Mouse (Mus musculus): ENCODE measurements at regions not wholly inside any gene's neighbourhood (a gene's known extent, or its start where the extent isn't known, plus 50 kb on each side); places are given as distances from the start of the nearest gene placed in this dataset.

- no peak for DNase-seq (ENCODE audit: low spot score)
Measured at GRCm38 (mm10) chr17:15981558-15981957, 150.7 kb upstream of the Rgmb start.

GRCm38 (mm10) chr17:15977374-15978031, 146.7 kb upstream of the Rgmb start:
- no peak for DNase-seq (ENCODE audit: low spot score)

GRCm38 (mm10) chr17:15971351-15971685, 140.5 kb upstream of the Rgmb start:
- no peak for DNase-seq (ENCODE audit: low spot score)

GRCm38 (mm10) chr17:15970481-15971350, 139.9 kb upstream of the Rgmb start:
- no peak for DNase-seq (ENCODE audit: low spot score)

GRCm38 (mm10) chr17:15968331-15968730, 137.5 kb upstream of the Rgmb start:
- peak; percentile 1 for DNase-seq (ENCODE audit: low spot score)

- DNase-seq (ENCODE audit: low spot score), result no peak
Measured at GRCm38 (mm10) chr17:15955656-15956055, 124.8 kb upstream of the Rgmb start.

- no peak for DNase-seq (ENCODE audit: low spot score)
Measured at GRCm38 (mm10) chr17:15951641-15952040, 120.8 kb upstream of the Rgmb start.

GRCm38 (mm10) chr17:15949753-15950152, 118.9 kb upstream of the Rgmb start:
- no peak for DNase-seq (ENCODE audit: low spot score)

GRCm38 (mm10) chr17:15942378-15942777, 111.5 kb upstream of the Rgmb start:
- no peak for DNase-seq (ENCODE audit: low spot score)

- DNase-seq (ENCODE audit: low spot score), result no peak
Measured at GRCm38 (mm10) chr17:15918609-15919008, 87.8 kb upstream of the Rgmb start.

GRCm38 (mm10) chr17:15898689-15899419, 68.0 kb upstream of the Rgmb start:
- no peak for DNase-seq (ENCODE audit: low spot score)

- DNase-seq (ENCODE audit: low spot score), result no peak
Measured at GRCm38 (mm10) chr17:15895968-15896367, 65.1 kb upstream of the Rgmb start.

GRCm38 (mm10) chr17:15891896-15892675, 61.2 kb upstream of the Rgmb start:
- DNase-seq (ENCODE audit: low spot score), result no peak

GRCm38 (mm10) chr17:15890595-15891140, 59.8 kb upstream of the Rgmb start:
- no peak for DNase-seq (ENCODE audit: low spot score)

- no peak for DNase-seq (ENCODE audit: low spot score)
Measured at GRCm38 (mm10) chr17:15882803-15883202, 52.0 kb upstream of the Rgmb start.

- DNase-seq (ENCODE audit: low spot score), result no peak
Measured at GRCm38 (mm10) chr17:15882245-15882644, 51.4 kb upstream of the Rgmb start.

Measured in lung, postnatal 25 days (tissue).